Mouse (Mus musculus) heart, embryonic 15.5 days (tissue): ENCODE data around the gene Prkar1a. TPM values are rescaled to one million over a fixed set of nuclear protein-coding genes. Genes with fewer than 3 reads are reported as not detected.

Experiments
- ATAC-seq: fragments of 200-750 bp; cut with Nextera tagmentation; replicated peaks from 2 replicates; pipeline ENCODE4 v1.8.0; 2017; ENCODE audit warnings: low read depth, moderate TSS enrichment; ENCODE audit not compliant: insufficient number of reproducible peaks, insufficient read depth, low FRiP score
- H3K27ac ChIP-seq: fragments of 300-500 bp; sonication (generic); 2 replicates; pipeline ENCODE4 v1.5.1; 2015; ENCODE audit warnings: mild to moderate bottlenecking, inconsistent platforms
- H3K27me3 ChIP-seq: fragments of 300-500 bp; sonication (generic); 2 replicates; pipeline ENCODE4 v1.6.1; 2015; ENCODE audit warnings: inconsistent platforms
- H3K36me3 ChIP-seq: fragments of 300-500 bp; sonication (generic); 2 replicates; pipeline ENCODE4 v1.6.1; 2015; ENCODE audit warnings: mild to moderate bottlenecking, inconsistent platforms
- H3K4me1 ChIP-seq: fragments of 300-500 bp; sonication (generic); replicated peaks from 2 replicates; pipeline ENCODE4 v1.6.1; 2015; ENCODE audit warnings: inconsistent platforms
- H3K4me2 ChIP-seq: fragments of 300-500 bp; sonication (generic); 2 replicates; pipeline ENCODE4 v1.6.1; 2015; ENCODE audit warnings: inconsistent platforms, mild to moderate bottlenecking, moderate library complexity
- H3K4me3 ChIP-seq: fragments of 300-500 bp; sonication (generic); 2 replicates; pipeline ENCODE4 v1.5.1; 2015; ENCODE audit warnings: mild to moderate bottlenecking, inconsistent platforms
- H3K9ac ChIP-seq: fragments of 300-500 bp; sonication (generic); 2 replicates; pipeline ENCODE4 v1.6.1; 2015; ENCODE audit warnings: mild to moderate bottlenecking, inconsistent platforms
- H3K9me3 ChIP-seq: fragments of 300-500 bp; sonication (generic); replicated peaks from 2 replicates; pipeline ENCODE4 v1.6.1; 2016; ENCODE audit warnings: inconsistent platforms
- WGBS: fragments of 180-500 bp; shearing (Covaris S2); methylation state at CpG from one replicate; pipeline ENCODE4 v1.1.7; 2015; ENCODE audit warnings: mixed read lengths; 5-methylcytosine and 5-hydroxymethylcytosine counted together
- polyA plus RNA-seq: library from polyadenylated mRNA; unstranded; fragments of >200 nt; fragmentation: Nextera tagmentation; extraction: Ambion mirVana; gene quantifications from 2 replicates; pipeline ENCODE4 v1.2.1, GENCODE M21; 2015

Gene Prkar1a
- polyA plus RNA-seq: 426 and 427 TPM in 2 replicates

GRCm38 (mm10) chr11:109649206-109649605 is at the start of gene Prkar1a:
Gene Prkar1a (plus strand): TSS chr11:109649405.
- peak within 1 kb of the TSS; percentile 98 for H3K9ac ChIP-seq
- peaks cover 41% of the 10 kb centered on the region for H3K4me1 ChIP-seq
- peak within 1 kb of the TSS; percentile 96 for H3K4me3 ChIP-seq
- peak within 1 kb of the TSS; percentile 74 for H3K4me2 ChIP-seq
- H3K27me3 ChIP-seq: no peaks in the 10 kb centered on the region
- 13% methylated on average over 8 of the region's 8 CpGs for WGBS
- peak within 1 kb of the TSS; percentile 99 for H3K27ac ChIP-seq
- ATAC-seq: no peak
- peaks cover 7% of the 10 kb centered on the region; the same call in 1 of the 2 replicates for H3K36me3 ChIP-seq
- no peaks in the 10 kb centered on the region for H3K9me3 ChIP-seq

GRCm38 (mm10) chr11:109607600-109607999 is 41.6 kb upstream of the Prkar1a start:
- Histone ChIP-seq H3K9me3 (no peaks in the 10 kb centered on the region), H3K4me3 (no peak overlapping the region), H3K9ac (no peak overlapping the region), H3K27me3 (no peaks in the 10 kb centered on the region), H3K36me3 (peaks cover 15% of the 10 kb centered on the region; the same call in 1 of the 2 replicates), H3K27ac (no peak overlapping the region), H3K4me1 (peaks cover 25% of the 10 kb centered on the region), H3K4me2 (no peak overlapping the region)
- no peak for ATAC-seq
- WGBS: 86% methylated on average over 6 of the region's 6 CpGs

- Histone ChIP-seq H3K27ac (0 out of 2 replicates have a peak overlapping the region, but pooled peaks have one; percentile 20), H3K9me3 (no peaks in the 10 kb centered on the region), H3K4me2 (peak overlapping the region; percentile 75), H3K4me1 (peaks cover 25% of the 10 kb centered on the region), H3K36me3 (peaks cover 7% of the 10 kb centered on the region; the same call in 1 of the 2 replicates), H3K9ac (0 out of 2 replicates have a peak overlapping the region, but pooled peaks have one; percentile 84), H3K27me3 (no peaks in the 10 kb centered on the region), H3K4me3 (no peak overlapping the region)
- no peak for ATAC-seq
- WGBS: 47% methylated on average over 6 of the region's 6 CpGs
Observed at GRCm38 (mm10) chr11:109608976-109609625, 40.1 kb upstream of the Prkar1a start.

GRCm38 (mm10) chr11:109610046-109610794 is 39.0 kb upstream of the Prkar1a start:
- peak overlapping the region; percentile 76 for H3K4me3 ChIP-seq
- peaks cover 25% of the 10 kb centered on the region for H3K4me1 ChIP-seq
- H3K9ac ChIP-seq: peak overlapping the region; percentile 84
- peak overlapping the region; percentile 86 for H3K27ac ChIP-seq
- peak overlapping the region; percentile 75 for H3K4me2 ChIP-seq
- H3K27me3 ChIP-seq: no peaks in the 10 kb centered on the region
- WGBS: 18% methylated on average over 9 of the region's 9 CpGs
- no peaks in the 10 kb centered on the region for H3K9me3 ChIP-seq
- no peaks in the 10 kb centered on the region for H3K36me3 ChIP-seq
- no peak for ATAC-seq

- H3K9ac ChIP-seq: peak overlapping the region; percentile 84
- H3K4me2 ChIP-seq: peak overlapping the region; percentile 75
- ATAC-seq: no peak
- peaks cover 25% of the 10 kb centered on the region for H3K4me1 ChIP-seq
- H3K27ac ChIP-seq: peak overlapping the region; percentile 86
- 0% methylated on average over 26 of the region's 26 CpGs for WGBS
- H3K9me3 ChIP-seq: no peaks in the 10 kb centered on the region
- peak overlapping the region; percentile 76 for H3K4me3 ChIP-seq
- no peaks in the 10 kb centered on the region for H3K27me3 ChIP-seq
- H3K36me3 ChIP-seq: no peaks in the 10 kb centered on the region
Observed at GRCm38 (mm10) chr11:109610795-109611302, 38.4 kb upstream of the Prkar1a start.

- no peaks in the 10 kb centered on the region for H3K36me3 ChIP-seq
- peak; percentile 97 for ATAC-seq
- peak within 1 kb of the TSS; percentile 86 for H3K27ac ChIP-seq
- H3K9ac ChIP-seq: peak within 1 kb of the TSS; percentile 84
- peak within 1 kb of the TSS; percentile 76 for H3K4me3 ChIP-seq
- WGBS: under 1% methylated on average over 58 of the region's 58 CpGs
- peak within 1 kb of the TSS; percentile 75 for H3K4me2 ChIP-seq
- H3K27me3 ChIP-seq: no peaks in the 10 kb centered on the region
- H3K9me3 ChIP-seq: no peaks in the 10 kb centered on the region
- H3K4me1 ChIP-seq: peaks cover 29% of the 10 kb centered on the region
Observed at GRCm38 (mm10) chr11:109611303-109612149, 37.7 kb upstream of the Prkar1a start, which contains the start of gene Wipi1. Gene Wipi1 (minus strand): TSS chr11:109611967.

GRCm38 (mm10) chr11:109612871-109613529 is 36.2 kb upstream of the Prkar1a start:
- H3K4me2 ChIP-seq: no peak overlapping the region
- no peaks in the 10 kb centered on the region for H3K9me3 ChIP-seq
- no peak for ATAC-seq
- 61% methylated on average over 7 of the region's 7 CpGs for WGBS
- H3K9ac ChIP-seq: no peak overlapping the region
- peaks cover 33% of the 10 kb centered on the region for H3K4me1 ChIP-seq
- no peaks in the 10 kb centered on the region for H3K36me3 ChIP-seq
- no peak overlapping the region for H3K4me3 ChIP-seq
- no peak overlapping the region for H3K27ac ChIP-seq
- no peaks in the 10 kb centered on the region for H3K27me3 ChIP-seq

- no peak overlapping the region for H3K27ac ChIP-seq
- no peaks in the 10 kb centered on the region for H3K9me3 ChIP-seq
- no peaks in the 10 kb centered on the region for H3K36me3 ChIP-seq
- ATAC-seq: no peak
- no peak overlapping the region for H3K9ac ChIP-seq
- no peaks in the 10 kb centered on the region for H3K27me3 ChIP-seq
- H3K4me3 ChIP-seq: no peak overlapping the region
- peaks cover 18% of the 10 kb centered on the region for H3K4me1 ChIP-seq
- no peak overlapping the region for H3K4me2 ChIP-seq
- 71% methylated on average over 9 of the region's 9 CpGs for WGBS
Observed at GRCm38 (mm10) chr11:109615286-109615685, 33.9 kb upstream of the Prkar1a start.

GRCm38 (mm10) chr11:109616352-109616751 is 32.9 kb upstream of the Prkar1a start:
- Histone ChIP-seq H3K4me2 (no peak overlapping the region), H3K27ac (peak overlapping the region; percentile 74), H3K4me1 (peaks cover 18% of the 10 kb centered on the region), H3K9ac (no peak overlapping the region), H3K4me3 (no peak overlapping the region), H3K27me3 (no peaks in the 10 kb centered on the region), H3K9me3 (no peaks in the 10 kb centered on the region), H3K36me3 (no peaks in the 10 kb centered on the region)
- ATAC-seq: no peak
- 57% methylated on average over 4 of the region's 4 CpGs for WGBS

- peak overlapping the region; percentile 74 for H3K27ac ChIP-seq
Observed at GRCm38 (mm10) chr11:109616766-109617165, 32.4 kb upstream of the Prkar1a start.

More at GRCm38 (mm10) chr11:109616766-109617165, 32.4 kb upstream of the Prkar1a start:
- Histone ChIP-seq H3K9me3 (no peaks in the 10 kb centered on the region), H3K9ac (no peak overlapping the region), H3K4me1 (peaks cover 21% of the 10 kb centered on the region), H3K36me3 (no peaks in the 10 kb centered on the region), H3K27me3 (no peaks in the 10 kb centered on the region), H3K4me2 (no peak overlapping the region), H3K4me3 (no peak overlapping the region)
- no peak for ATAC-seq
- WGBS: 47% methylated on average over 4 of the region's 4 CpGs
